In genomic region chr9:56629674-56630397, GRCm38 (mm10) we compare ENCODE assay signal across 14 mouse cellular contexts.
A peak's percentile ranks its signal among the peaks of the same experiment; 100 is the strongest.
DNase-seq lines count a peak whose midpoint lies in the region; ATAC-seq and TF ChIP-seq lines count a peak whose summit lies in the region.
"Had no signal": no experiment of that assay in that cellular context is flagged by ENCODE, and none has a peak within 500 bp of the region (broad histone marks: within the 10 kb centered on the region; RNA-seq: fewer than 3 reads in every experiment).

No protein-coding gene starts in this region.

- intact Hi-C loops in heart, postnatal 14 days (cut with DNase I), result no loop called here
- intact Hi-C loops in heart, postnatal 10 days (cut with DNase I), result loop anchor here (10.0 kb wide), 2 partner anchors 195 to 365 kb away; no protein-coding TSS in a partner anchor

- no peak overlapping the region for H3K4me2 ChIP-seq in limb, embryonic 13.5 days (replicated peaks)

- H3K36me3 ChIP-seq in limb, embryonic 13.5 days, result no peaks in the 10 kb centered on the region
- no peaks in the 10 kb centered on the region for H3K36me3 ChIP-seq in limb, embryonic 10.5 days

- H3K27ac ChIP-seq in limb, embryonic 13.5 days, result no peak overlapping the region
- H3K27ac ChIP-seq in limb, embryonic 10.5 days, result no peak overlapping the region
- H3K27ac ChIP-seq in cortical plate, adult 2 months (ENCODE audit: insufficient read depth, low read length), result no peak overlapping the region
- H3K27ac ChIP-seq: macrophage had no signal

- 0 out of 2 replicates have a peak, but pooled peaks have one; percentile 1 for ATAC-seq in limb, embryonic 13.5 days (ENCODE audit: low FRiP score, low read depth)

- no peaks in the 10 kb centered on the region for H3K9me3 ChIP-seq in limb, embryonic 13.5 days
- H3K9me3 ChIP-seq in limb, embryonic 10.5 days (replicated peaks), result no peaks in the 10 kb centered on the region

- TF ChIP-seq CTCF in cortical plate, adult 2 months (IDR thresholded peaks at IDR 0.05; ENCODE audit: extremely low read depth, insufficient read depth, low read length), result no peak

- no peak for TF ChIP-seq POLR2A in cortical plate, adult 2 months (IDR thresholded peaks at IDR 0.05; ENCODE audit: extremely low read depth, insufficient read depth, low read length)

- WGBS in limb, embryonic 13.5 days, result 77% methylated on average over 5 of the region's 5 CpGs
- WGBS in limb, embryonic 10.5 days, result 88% methylated on average over 5 of the region's 5 CpGs

- H3K27me3 ChIP-seq in limb, embryonic 13.5 days, result peaks cover 32% of the 10 kb centered on the region
- H3K27me3 ChIP-seq in limb, embryonic 10.5 days (ENCODE audit: low read depth, poor library complexity, severe bottlenecking), result peaks cover 58% of the 10 kb centered on the region

- H3K4me3 ChIP-seq in limb, embryonic 13.5 days, result no peak overlapping the region
- no peak overlapping the region for H3K4me3 ChIP-seq in limb, embryonic 10.5 days
- H3K4me3 ChIP-seq in cortical plate, adult 2 months (ENCODE audit: insufficient read depth, low read length), result peak overlapping the region; percentile 4; the same call in 1 of the 2 replicates

- no peak overlapping the region for H3K9ac ChIP-seq in limb, embryonic 13.5 days

- DNase-seq in heart, adult 11 months, result peak; percentile 94
- DNase-seq in heart, postnatal 14 days, result no peak
- DNase-seq in limb, embryonic 10.5 days (ENCODE audit: low spot score), result no peak
- peak; percentile 34 to 53 for DNase-seq in heart, postnatal 10 days
- no peak for DNase-seq in adrenal gland, postnatal 36 days
- DNase-seq in left cerebral cortex, adult 18-20 months (ENCODE audit: low spot score in 2 of 2), result no peak
- DNase-seq: adrenal gland, postnatal 14 days; cerebellum, adult 8-10 months; gastrocnemius, postnatal 36 days; kidney, postnatal 14 days; thymus, postnatal 36 days had no signal

- peaks cover 20% of the 10 kb centered on the region for H3K4me1 ChIP-seq in limb, embryonic 13.5 days
- H3K4me1 ChIP-seq in limb, embryonic 10.5 days, result peaks cover 22% of the 10 kb centered on the region
- peaks cover 3% of the 10 kb centered on the region for H3K4me1 ChIP-seq in cortical plate, adult 2 months (ENCODE audit: control insufficient read depth, insufficient read depth, low read length)

Comparison
In these comparisons a context has a peak if more than half of its experiments do, and no peak if none do; other contexts are left out.
1. DNase-seq: peak in heart, adult 11 months (single experiment) and heart, postnatal 10 days (2 of 2); none in heart, postnatal 14 days (0 of 2), limb, embryonic 10.5 days (single experiment), adrenal gland, postnatal 36 days (0 of 2) and left cerebral cortex, adult 18-20 months (0 of 2).